Mouse (Mus musculus) brain, embryonic 14.5 days (tissue): ENCODE results near the gene Idnk.

Source experiments
- CTCF ChIP-seq: fragments of 200-500 bp; IDR thresholded peaks from 2 replicates; pipeline ENCODE4 v1.5.1; 2012; ENCODE audit warnings: inconsistent platforms, mild to moderate bottlenecking, moderate library complexity, borderline replicate concordance; ENCODE audit not compliant: insufficient read depth, insufficient read length; ENCODE audit errors: extremely low read depth
- POLR2A ChIP-seq: fragments of 200-500 bp; IDR thresholded peaks from 2 replicates; pipeline ENCODE4 v1.6.1; 2012; ENCODE audit warnings: mild to moderate bottlenecking, inconsistent platforms, borderline replicate concordance; ENCODE audit not compliant: poor library complexity, insufficient read depth, insufficient read length, severe bottlenecking; ENCODE audit errors: extremely low read depth

DNA sequence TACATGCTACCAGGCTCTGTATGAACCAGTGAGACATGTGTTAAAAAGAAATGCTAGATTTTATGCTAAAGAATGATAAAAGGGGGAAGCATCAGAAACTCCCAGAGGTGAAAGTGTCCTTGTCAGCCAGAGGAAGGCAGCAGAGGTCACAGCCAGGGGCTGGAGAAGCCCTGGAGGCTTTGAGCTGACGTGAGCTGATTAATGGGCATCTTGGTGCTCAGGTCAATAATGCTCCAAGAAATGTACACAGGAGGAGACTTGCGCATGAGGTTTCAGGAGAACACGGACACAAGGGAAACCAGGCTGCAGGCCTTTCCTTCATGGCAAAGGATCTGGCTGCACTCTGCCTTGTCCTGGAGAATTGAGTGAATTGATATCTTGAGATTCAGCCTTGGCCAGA is 30.3 kb downstream of the Idnk start:
- TF ChIP-seq POLR2A, result no peak
- TF ChIP-seq CTCF, result no peak
